Mouse (Mus musculus): ENCODE results near the gene Fmo4. TPM values are rescaled to one million over a fixed set of nuclear protein-coding genes. Genes with fewer than 3 reads are reported as not detected.

The Fmo4 gene
- total and polyA plus RNA-seq, 3 experiments: 0.03 to 0.22 TPM; not detected in 1

GRCm38 (mm10) chr1:162831838-162832573 lies 18.2 kb upstream of the Fmo4 start:
- H3K4me3 ChIP-seq (ENCODE audit: low read depth, low read length): no peak overlapping the region
- no peaks in the 10 kb centered on the region for H3K4me1 ChIP-seq (ENCODE audit: insufficient read depth, low read depth, low read length)
- H3K27me3 ChIP-seq (ENCODE audit: insufficient read depth, low read length): peaks cover 5% of the 10 kb centered on the region; the same call in 1 of the 2 replicates
- H3K36me3 ChIP-seq (replicated peaks): no peaks in the 10 kb centered on the region
- no peaks in the 10 kb centered on the region for H3K9me3 ChIP-seq (replicated peaks)
- TF ChIP-seq GATA1 (IDR thresholded peaks at IDR 0.05; ENCODE audit: borderline replicate concordance, low read length) (no peak), TAL1 (conservative IDR thresholded peaks at IDR 0.05; ENCODE audit: low read depth, low read length) (no peak), POLR2AphosphoS5 (IDR thresholded peaks at IDR 0.05; ENCODE audit: insufficient replicate concordance, low read depth, low read length) (no peak), CTCF (IDR thresholded peaks at IDR 0.05; ENCODE audit: low read depth, low read length) (no peak), GATA2 (IDR thresholded peaks at IDR 0.05; ENCODE audit: borderline replicate concordance, low read depth, low read length) (no peak)
- DNase-seq (ENCODE audit: low spot score) (no peak), ATAC-seq (ENCODE audit: extremely low read depth, insufficient number of reproducible peaks, low FRiP score, poor library complexity, severe bottlenecking) (no peak)

DNA sequence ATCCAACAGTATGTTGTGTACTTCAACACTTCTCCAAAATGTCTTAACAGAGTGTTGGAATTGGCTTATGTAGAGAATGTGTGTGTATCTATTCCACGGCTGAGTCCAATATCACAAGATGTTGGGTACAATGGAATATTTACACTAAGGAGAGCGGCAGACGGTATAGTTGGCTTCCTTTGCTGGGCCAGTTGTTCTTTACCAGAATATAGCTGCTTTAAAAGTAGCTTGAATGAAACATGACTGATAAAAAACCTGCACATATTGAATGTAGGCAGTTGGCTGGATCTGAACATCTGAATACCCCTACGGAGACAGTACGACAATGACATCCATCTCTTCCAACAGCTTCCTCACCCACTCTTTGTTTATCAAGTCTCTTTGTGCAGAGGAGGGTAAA lies 5.5 kb upstream of the Fmo4 start:
- Histone ChIP-seq H3K27me3 (ENCODE audit: insufficient read depth, low read length) (no peaks in the 10 kb centered on the region; the same call in 1 of the 2 replicates), H3K4me1 (ENCODE audit: insufficient read depth, low read depth, low read length) (no peaks in the 10 kb centered on the region), H3K9me3 (replicated peaks) (no peaks in the 10 kb centered on the region), H3K36me3 (replicated peaks) (no peaks in the 10 kb centered on the region), H3K4me3 (ENCODE audit: low read depth, low read length) (no peak overlapping the region)
- ATAC-seq (ENCODE audit: extremely low read depth, insufficient number of reproducible peaks, low FRiP score, poor library complexity, severe bottlenecking): no peak
- TF ChIP-seq GATA1 (IDR thresholded peaks at IDR 0.05; ENCODE audit: borderline replicate concordance, low read length) (no peak), GATA2 (IDR thresholded peaks at IDR 0.05; ENCODE audit: borderline replicate concordance, low read depth, low read length) (no peak), TAL1 (conservative IDR thresholded peaks at IDR 0.05; ENCODE audit: low read depth, low read length) (no peak), CTCF (IDR thresholded peaks at IDR 0.05; ENCODE audit: low read depth, low read length) (no peak), POLR2AphosphoS5 (IDR thresholded peaks at IDR 0.05; ENCODE audit: insufficient replicate concordance, low read depth, low read length) (no peak)
- no peak for DNase-seq (ENCODE audit: low spot score)

GRCm38 (mm10) chr1:162815381-162816127 lies 1.8 kb upstream of the Fmo4 start:
- Histone ChIP-seq H3K36me3 (replicated peaks) (no peaks in the 10 kb centered on the region), H3K4me3 (ENCODE audit: low read depth, low read length) (no peak overlapping the region), H3K27me3 (ENCODE audit: insufficient read depth, low read length) (peaks cover 3% of the 10 kb centered on the region; the same call in 1 of the 2 replicates), H3K9me3 (replicated peaks) (no peaks in the 10 kb centered on the region), H3K4me1 (ENCODE audit: insufficient read depth, low read depth, low read length) (no peaks in the 10 kb centered on the region)
- ATAC-seq (ENCODE audit: extremely low read depth, insufficient number of reproducible peaks, low FRiP score, poor library complexity, severe bottlenecking): no peak
- TF ChIP-seq GATA1 (IDR thresholded peaks at IDR 0.05; ENCODE audit: borderline replicate concordance, low read length) (no peak), GATA2 (IDR thresholded peaks at IDR 0.05; ENCODE audit: borderline replicate concordance, low read depth, low read length) (no peak), POLR2AphosphoS5 (IDR thresholded peaks at IDR 0.05; ENCODE audit: insufficient replicate concordance, low read depth, low read length) (no peak), CTCF (IDR thresholded peaks at IDR 0.05; ENCODE audit: low read depth, low read length) (no peak), TAL1 (conservative IDR thresholded peaks at IDR 0.05; ENCODE audit: low read depth, low read length) (no peak)
- DNase-seq (ENCODE audit: low spot score): no peak

- H3K27me3 ChIP-seq (ENCODE audit: insufficient read depth, low read length): peaks cover 3% of the 10 kb centered on the region; the same call in 1 of the 2 replicates
- DNase-seq (ENCODE audit: low spot score) (no peak), ATAC-seq (ENCODE audit: extremely low read depth, insufficient number of reproducible peaks, low FRiP score, poor library complexity, severe bottlenecking) (no peak)
- no peak overlapping the region for H3K4me3 ChIP-seq (ENCODE audit: low read depth, low read length)
- TF ChIP-seq POLR2AphosphoS5 (IDR thresholded peaks at IDR 0.05; ENCODE audit: insufficient replicate concordance, low read depth, low read length) (no peak), TAL1 (conservative IDR thresholded peaks at IDR 0.05; ENCODE audit: low read depth, low read length) (no peak), GATA2 (IDR thresholded peaks at IDR 0.05; ENCODE audit: borderline replicate concordance, low read depth, low read length) (no peak), CTCF (IDR thresholded peaks at IDR 0.05; ENCODE audit: low read depth, low read length) (no peak), GATA1 (IDR thresholded peaks at IDR 0.05; ENCODE audit: borderline replicate concordance, low read length) (no peak)
- no peaks in the 10 kb centered on the region for H3K36me3 ChIP-seq (replicated peaks)
- no peaks in the 10 kb centered on the region for H3K4me1 ChIP-seq (ENCODE audit: insufficient read depth, low read depth, low read length)
- H3K9me3 ChIP-seq (replicated peaks): no peaks in the 10 kb centered on the region
These were observed 1.2 kb upstream of the Fmo4 start for GRCm38 (mm10) chr1:162814932-162815331.

DNA sequence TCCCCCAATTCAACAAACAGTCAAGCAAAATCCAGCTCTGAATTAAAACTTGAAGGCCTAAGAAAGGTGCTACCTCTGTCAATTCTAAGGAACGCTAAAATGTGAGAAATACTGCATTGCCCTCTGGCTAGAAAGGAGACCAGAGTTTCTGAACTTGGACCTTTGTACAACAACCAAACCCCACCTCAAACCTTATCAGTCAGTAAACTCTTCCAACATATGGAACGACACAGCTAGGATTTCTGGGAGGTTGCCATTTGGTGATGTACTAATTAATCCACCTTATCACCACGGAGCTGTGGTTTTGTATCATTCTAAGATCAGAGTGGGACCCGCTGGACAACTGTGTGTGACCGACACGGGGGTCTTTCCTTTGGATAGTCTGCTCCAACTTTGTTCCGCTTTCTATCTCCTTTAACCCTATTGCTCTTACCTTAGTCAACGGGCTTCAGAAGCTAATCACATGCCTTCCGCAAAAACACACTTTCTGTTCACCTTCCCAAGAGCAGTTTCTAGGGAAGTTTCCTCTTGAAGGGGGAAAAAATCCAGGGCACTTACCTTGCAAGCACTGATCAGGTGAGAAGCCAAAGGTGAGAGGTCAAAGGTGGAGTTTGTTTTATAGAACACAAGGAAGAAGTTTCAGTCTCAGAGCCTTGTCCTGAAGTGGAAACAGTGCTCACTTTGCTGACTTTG lies 483 bp downstream of the Fmo4 start:
- Histone ChIP-seq H3K27me3 (ENCODE audit: insufficient read depth, low read length) (peaks cover 6% of the 10 kb centered on the region), H3K4me3 (ENCODE audit: low read depth, low read length) (no peak overlapping the region), H3K4me1 (ENCODE audit: insufficient read depth, low read depth, low read length) (no peaks in the 10 kb centered on the region), H3K36me3 (replicated peaks) (no peaks in the 10 kb centered on the region), H3K9me3 (replicated peaks) (no peaks in the 10 kb centered on the region)
- TF ChIP-seq GATA1 (IDR thresholded peaks at IDR 0.05; ENCODE audit: borderline replicate concordance, low read length): no peak
- TF ChIP-seq TAL1 (conservative IDR thresholded peaks at IDR 0.05; ENCODE audit: low read depth, low read length): no peak
- no peak for TF ChIP-seq POLR2AphosphoS5 (IDR thresholded peaks at IDR 0.05; ENCODE audit: insufficient replicate concordance, low read depth, low read length)
- TF ChIP-seq CTCF (IDR thresholded peaks at IDR 0.05; ENCODE audit: low read depth, low read length): no peak
- TF ChIP-seq GATA2 (IDR thresholded peaks at IDR 0.05; ENCODE audit: borderline replicate concordance, low read depth, low read length): no peak
- DNase-seq (ENCODE audit: low spot score) (no peak), ATAC-seq (ENCODE audit: extremely low read depth, insufficient number of reproducible peaks, low FRiP score, poor library complexity, severe bottlenecking) (no peak)

Measured in G1E (cell line).